Mouse (Mus musculus): ENCODE results near the gene Gm20498.
"Not testable (repeated sequence)": the region's sequence is repeated elsewhere in the genome, so short reads cannot be mapped to it uniquely, and the experiment has no call there.

The Gm20498 gene

GRCm38 (mm10) chr12:81532316-81533028 is at the start of gene Gm20498, which contains the start of gene Synj2bp:
TSS of gene Gm20498 (minus strand) at chr12:81532905.
TSS of gene Synj2bp (minus strand) at chr12:81532911.
- DNase-seq (ENCODE audit: low spot score), result peak; percentile 61

DNA sequence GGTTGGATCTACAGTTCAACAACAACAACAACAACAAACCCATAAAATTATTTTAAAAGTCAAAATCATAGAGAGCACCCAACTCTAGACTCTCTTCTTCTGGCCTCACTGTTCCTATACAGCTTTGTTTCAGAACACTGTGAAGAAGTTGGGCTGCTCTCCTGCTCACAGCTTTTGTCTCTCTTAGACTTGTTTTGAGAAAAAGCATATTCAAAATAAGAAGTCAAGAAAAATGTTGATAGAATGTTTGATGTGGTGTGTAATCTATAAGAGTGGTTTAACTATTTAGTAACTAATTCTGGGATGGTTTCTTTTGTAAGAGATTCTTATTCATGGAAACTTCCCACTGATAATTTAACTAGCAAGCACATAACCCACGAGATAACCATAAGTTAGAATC is 35.7 kb upstream of the Gm20498 start, which contains the start of gene Adam21:
TSS of gene Adam21 (minus strand) at position 101 of the 400 bp plus-strand sequence.
- no peak for DNase-seq (ENCODE audit: low spot score)

GRCm38 (mm10) chr12:81567931-81568330 is 35.2 kb upstream of the Gm20498 start:
- no peak for DNase-seq (ENCODE audit: low spot score)

GRCm38 (mm10) chr12:81564173-81564572 is 31.5 kb upstream of the Gm20498 start:
- DNase-seq (ENCODE audit: low spot score), result no peak

GRCm38 (mm10) chr12:81549286-81549685 is 16.6 kb upstream of the Gm20498 start:
- no peak for DNase-seq (ENCODE audit: low spot score)

DNA sequence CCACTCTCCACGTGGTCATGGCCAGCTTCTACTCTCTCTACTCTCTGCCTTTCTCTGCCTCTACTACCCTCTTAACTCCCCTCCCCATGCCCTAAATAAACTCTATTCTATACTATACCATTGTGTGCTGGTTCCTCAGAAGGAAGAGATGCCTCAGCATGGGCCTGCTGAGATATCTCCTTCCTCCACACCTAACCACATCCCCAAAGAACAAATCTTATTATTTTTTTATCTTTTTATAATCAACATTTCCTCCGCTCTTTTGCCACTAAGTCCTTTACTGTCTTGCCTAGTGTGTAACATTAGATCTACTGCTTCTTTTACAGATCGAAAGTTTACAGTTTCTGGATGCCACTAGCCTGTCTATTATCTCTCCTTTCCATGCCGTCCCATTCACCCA is 14.5 kb upstream of the Gm20498 start:
- no peak for DNase-seq (ENCODE audit: low spot score)

- DNase-seq (ENCODE audit: low spot score), result no peak
Observed at GRCm38 (mm10) chr12:81533029-81533419, 319 bp upstream of the Gm20498 start.

GRCm38 (mm10) chr12:81530587-81530986 is 2.1 kb downstream of the Gm20498 start:
- DNase-seq (ENCODE audit: low spot score), result not testable (repeated sequence)

GRCm38 (mm10) chr12:81496906-81497305 is 35.8 kb downstream of the Gm20498 start:
- not testable (repeated sequence) for DNase-seq (ENCODE audit: low spot score)

- no peak for DNase-seq (ENCODE audit: low spot score)
Observed at GRCm38 (mm10) chr12:81490491-81490890, 42.2 kb downstream of the Gm20498 start.

- no peak for DNase-seq (ENCODE audit: low spot score)
Observed at GRCm38 (mm10) chr12:81485311-81485710, 47.4 kb downstream of the Gm20498 start.

DNA sequence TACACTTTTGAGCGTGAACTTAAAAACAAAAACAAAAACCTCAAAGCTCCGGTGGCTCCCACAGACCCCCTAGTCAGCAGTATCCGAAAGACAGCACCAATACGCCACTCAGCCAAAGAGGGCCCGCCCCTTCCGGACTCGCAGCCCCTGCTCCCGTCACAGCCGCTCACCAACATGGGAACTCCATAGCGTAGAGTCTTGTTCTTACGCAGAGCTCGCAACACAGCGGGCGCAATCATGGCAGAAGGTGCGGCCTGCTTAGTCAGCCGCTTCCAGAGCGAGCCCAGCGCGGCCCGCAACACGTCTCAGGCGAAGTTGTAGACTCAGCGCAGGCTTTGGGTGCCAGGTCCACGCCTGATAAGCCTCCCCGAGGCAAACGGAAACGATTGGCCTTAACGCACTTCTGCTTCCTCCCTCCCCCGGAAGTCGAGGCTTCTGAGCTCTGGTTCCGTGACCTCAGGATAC is 47.9 kb downstream of the Gm20498 start, which contains the start of gene Cox16:
TSS of gene Cox16 (minus strand) at position 401 of the 465 bp plus-strand sequence.
- peak; percentile 69 for DNase-seq (ENCODE audit: low spot score)

DNA sequence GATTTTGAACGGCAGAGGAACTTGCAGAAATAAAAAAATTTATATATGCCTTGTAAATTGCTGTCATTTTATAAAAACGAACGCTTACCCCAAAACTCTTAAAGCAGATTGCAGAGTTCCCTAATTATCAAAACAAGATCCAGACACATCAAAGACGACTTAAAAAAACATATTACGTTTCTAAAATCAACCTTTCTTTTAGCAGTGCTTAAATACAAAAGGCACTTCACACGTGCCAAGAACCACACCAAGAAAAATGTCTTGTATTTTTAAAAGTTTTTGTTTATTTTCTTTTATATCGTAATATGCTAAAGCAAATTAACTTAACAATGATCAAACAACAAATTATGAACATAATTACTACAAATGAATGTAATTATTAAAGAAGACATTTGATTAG is 48.5 kb downstream of the Gm20498 start:
- DNase-seq (ENCODE audit: low spot score), result no peak

DNA sequence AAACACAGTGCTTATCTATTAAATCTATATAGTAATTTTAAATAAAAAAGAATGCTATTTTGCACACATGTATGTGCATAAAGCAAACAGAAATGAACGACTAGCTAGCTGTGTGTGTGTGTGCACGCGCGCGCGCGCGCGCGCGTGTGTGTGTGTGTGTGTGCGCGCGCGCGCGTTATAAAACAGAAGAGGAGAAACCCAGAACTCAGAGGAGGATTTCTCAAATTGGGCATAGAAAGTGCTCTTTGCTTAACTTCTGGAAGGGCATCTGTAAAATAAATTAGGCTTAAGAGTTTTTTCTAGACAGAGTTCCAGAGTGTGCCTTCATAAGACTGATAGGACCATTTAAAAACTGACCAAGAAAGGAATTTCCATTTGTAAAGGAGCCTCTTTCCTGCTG is 49.0 kb downstream of the Gm20498 start:
- DNase-seq (ENCODE audit: low spot score), result no peak

DNA sequence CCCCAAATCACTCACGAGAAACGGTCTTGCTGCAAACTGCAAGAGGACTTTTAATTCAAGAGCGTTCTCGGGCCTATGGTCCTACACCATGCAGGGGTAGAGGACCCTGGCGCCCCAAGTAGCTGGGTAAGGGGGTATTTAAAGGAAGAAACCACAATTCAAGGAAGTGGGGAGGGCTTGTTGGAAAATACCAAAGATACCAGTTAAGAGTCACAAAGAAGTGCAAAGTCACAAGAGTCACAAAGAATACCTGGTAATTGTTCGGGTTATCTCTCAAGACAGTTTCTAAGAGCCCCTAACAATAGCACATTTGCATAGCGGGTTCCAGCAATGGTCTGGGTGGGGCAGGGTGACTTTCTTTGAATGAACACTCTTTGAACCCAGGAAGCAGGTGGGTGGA is 73.7 kb downstream of the Gm20498 start:
- DNase-seq (ENCODE audit: low spot score), result not testable (repeated sequence)

GRCm38 (mm10) chr12:81438985-81439384 is 93.7 kb downstream of the Gm20498 start:
- not testable (repeated sequence) for DNase-seq (ENCODE audit: low spot score)

DNA sequence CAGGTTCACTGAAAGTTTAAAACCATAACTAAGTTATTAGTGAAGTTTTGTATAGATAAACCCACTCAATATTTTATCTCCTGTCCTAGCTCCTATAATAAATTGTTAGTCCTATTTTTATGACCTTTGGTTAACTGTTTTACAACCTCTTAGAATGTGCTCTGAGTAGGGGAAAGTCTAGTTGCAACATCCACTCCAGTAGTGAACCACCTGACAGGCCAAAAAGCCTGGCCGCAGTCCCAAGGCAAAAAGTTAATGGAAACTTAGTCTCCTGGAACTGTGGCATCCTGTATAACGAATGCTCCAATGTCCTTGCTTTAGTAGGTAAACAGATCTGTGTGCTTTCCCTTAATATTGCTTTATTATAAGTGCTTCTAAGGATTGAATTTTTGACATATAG is 97.9 kb downstream of the Gm20498 start:
- DNase-seq (ENCODE audit: low spot score), result not testable (repeated sequence)

DNA sequence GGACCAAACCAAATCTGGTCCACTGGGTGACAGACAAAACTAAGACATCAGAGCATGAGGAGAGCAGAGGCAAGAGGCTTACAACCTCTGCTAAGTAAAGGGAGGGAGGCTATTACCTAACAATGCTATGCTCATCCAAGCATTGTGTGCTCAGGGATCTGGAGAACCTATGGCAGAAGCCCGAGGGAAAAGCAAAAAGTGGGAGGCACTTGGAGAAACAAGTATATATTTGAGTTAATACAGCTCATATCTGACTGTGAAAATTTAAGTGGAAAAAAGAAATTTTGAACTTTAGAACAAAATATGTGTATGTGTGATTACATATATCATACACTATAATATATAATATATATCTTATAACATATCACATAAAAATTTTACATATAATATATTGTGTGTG is 110.9 kb downstream of the Gm20498 start, which contains the start of gene Adam4:
TSS of gene Adam4 (minus strand) at position 101 of the 400 bp plus-strand sequence.
- no peak for DNase-seq (ENCODE audit: low spot score)

DNA sequence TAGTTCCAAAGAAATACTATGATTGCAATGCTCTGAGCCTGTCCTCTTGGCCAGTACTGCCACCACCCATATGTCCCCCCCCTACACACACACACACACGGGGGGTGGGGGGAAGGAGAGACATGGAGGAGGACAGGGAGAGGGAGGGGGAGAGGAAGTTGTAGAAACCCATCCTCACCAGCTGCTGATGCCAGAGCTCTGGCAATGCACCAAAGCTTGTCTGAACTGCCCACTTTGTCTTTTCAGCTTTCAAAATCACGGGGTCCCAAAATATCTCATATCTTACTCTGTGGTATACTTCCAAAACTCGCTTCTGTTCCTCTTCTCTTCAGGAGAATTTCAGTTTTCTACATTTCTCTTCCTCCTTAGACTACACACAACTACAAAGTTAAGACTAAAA is 119.5 kb downstream of the Gm20498 start:
- no peak for DNase-seq (ENCODE audit: low spot score)

DNA sequence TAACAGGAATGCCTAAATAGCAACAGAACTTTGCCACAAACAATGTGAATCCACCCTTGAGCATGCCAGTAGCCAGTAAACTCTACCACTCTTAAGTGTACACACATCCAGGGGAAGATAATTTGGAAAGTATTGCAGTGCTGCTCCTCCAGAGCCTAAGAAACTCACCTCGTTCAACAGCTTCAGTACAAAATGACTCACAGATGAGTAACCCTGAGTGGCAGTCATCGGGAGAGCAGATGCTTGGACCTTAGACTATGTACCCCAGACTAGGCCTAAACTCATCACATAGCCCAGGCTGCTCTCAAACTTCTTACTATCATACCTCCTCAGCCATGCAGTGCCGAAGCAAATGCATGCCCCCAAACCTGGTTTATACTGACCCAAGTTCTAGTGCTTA is 123.7 kb downstream of the Gm20498 start:
- DNase-seq (ENCODE audit: low spot score), result no peak

GRCm38 (mm10) chr12:81402187-81402586 is 130.5 kb downstream of the Gm20498 start:
- no peak for DNase-seq (ENCODE audit: low spot score)

DNA sequence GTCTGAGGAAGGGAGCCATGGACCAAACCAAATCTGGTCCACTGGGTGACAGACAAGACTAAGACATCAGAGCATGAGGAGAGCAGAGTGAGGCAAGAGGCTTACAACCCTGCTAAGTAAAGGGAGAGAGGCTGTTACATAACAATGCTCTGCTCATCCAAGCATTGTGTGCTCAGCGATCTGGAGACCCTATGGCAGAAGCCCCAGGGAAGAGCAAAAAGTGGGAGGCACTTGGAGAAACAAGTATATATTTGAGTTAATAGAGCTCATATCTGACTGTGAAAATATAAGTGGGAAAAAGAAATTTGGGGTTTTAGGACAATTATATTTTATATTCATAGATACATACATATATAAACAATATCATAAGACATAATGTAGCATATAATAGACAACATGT is 153.3 kb downstream of the Gm20498 start, which contains the start of gene Gm4787:
TSS of gene Gm4787 (minus strand) at position 101 of the 400 bp plus-strand sequence.
- not testable (repeated sequence) for DNase-seq (ENCODE audit: low spot score)

DNA sequence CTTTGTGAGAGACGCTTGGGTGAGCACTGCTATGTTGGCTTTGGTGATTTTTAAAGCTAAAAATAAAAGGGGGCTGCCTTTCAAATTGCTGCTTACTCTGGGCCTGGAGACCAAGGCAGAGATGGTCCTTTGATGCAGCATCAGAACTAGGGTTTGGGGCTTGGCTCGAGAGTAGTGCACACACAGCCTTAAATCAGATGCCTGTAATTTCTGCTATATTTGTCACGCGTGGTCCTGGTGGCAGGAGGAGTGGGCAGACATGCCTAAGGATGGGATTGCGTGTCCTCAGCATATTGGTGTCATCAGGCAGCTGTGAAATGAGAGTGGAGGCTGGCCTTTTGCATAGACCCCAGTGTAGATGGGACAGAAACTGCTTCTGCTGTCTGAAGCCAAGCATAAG is 198.9 kb downstream of the Gm20498 start:
- no peak for DNase-seq (ENCODE audit: low spot score)

Data from spleen, adult 12 weeks (tissue).